Mouse (Mus musculus): Measurements from ENCODE around the gene Pfkfb4. TPM values are rescaled to one million over a fixed set of nuclear protein-coding genes. Genes with fewer than 3 reads are reported as not detected.
A peak's percentile ranks its signal among the peaks of the same experiment; 100 is the strongest.

Pfkfb4 gene
- total RNA-seq, 2 experiments from 2014 or later, result 1.9 to 3.2 TPM

DNA sequence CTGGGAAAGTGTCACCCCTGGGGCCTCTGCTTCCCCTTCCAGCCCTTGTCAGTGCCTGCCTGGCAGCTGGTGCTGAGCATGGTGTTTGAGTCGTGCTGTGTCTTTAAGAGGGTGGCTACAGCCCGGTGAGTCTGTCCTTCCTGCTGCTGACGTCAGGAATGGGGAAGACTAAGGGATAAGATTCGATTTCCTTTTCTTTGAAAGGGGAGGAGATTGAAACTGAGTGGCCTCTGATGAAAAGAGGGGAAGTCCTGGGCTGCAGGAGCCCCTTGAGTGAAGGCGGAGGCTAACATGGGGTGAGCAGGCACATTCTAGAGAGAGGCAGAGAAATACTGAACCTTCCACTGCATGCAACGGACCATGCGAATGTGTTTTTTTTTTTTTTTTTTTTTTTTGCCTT, 63.1 kb downstream of the Pfkfb4 start:
- peak; percentile 64 to 69 for DNase-seq
- intact Hi-C loops (cut with DNase I), result no loop called here

DNA sequence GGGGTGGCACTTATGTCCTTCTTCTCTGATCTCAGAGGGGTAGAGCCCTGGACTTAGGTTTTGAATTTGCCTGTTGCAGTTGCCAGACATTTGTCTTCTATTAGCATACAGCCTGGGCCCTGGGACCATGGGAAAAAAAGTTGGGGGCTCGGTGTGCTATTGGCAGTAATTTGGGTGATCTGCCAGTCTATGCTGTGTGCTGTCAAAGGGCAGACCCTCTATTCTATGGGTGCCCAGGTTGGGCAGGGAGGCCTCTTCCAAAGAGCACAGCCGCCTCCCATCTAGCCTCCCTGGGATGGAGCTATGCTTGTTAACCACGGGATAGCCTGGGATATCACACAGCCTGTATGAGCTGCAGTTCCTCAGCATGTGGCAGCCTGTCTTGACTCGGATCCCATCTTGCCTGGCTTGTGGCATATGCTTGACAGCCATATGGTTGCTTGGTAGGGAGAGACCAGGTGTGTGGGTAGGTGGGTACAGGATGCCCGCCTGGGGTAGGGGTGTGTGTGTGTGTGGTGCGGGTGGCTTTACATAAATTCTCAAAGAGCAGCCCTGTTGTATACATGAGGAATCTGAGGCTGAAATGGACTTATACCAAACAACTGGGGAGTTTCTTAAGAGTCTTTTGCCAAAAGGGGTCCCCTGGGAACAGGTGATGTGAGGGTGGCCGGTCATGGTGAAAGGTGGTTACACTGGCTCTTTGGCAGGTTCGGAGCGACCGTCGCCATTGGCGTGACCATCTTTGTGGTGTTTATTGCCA, 63.9 kb downstream of the Pfkfb4 start:
- no peak for DNase-seq
- intact Hi-C loops (cut with DNase I), result no loop called here

DNA sequence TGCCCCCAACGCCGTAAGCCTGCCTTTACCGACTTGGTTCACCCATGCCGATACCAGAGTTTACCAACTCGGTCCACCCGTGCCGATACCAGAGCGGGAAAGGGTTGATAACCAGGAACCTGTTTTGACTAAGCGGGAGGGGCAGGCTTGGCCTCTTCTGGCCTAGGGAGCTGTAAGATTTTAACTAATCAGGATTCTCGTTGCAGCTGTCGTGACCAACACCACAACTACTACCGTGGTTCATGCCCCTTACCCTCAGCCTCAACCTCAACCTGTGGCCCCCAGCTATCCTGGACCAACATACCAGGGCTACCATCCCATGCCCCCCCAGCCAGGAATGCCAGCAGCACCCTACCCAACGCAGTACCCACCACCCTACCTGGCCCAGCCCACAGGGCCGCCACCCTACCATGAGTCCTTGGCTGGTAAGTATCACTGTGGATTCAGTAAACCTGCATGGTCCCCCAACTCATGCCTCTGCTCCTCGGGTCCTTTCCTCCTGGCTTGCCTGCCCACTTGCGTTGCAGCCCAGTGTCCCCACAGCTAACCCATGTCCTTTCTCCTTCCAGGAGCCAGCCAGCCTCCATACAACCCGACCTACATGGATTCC, 64.6 kb downstream of the Pfkfb4 start:
- DNase-seq, result peak in 1 of 2 experiments; percentile 1
- intact Hi-C loops (cut with DNase I), result no loop called here

DNA sequence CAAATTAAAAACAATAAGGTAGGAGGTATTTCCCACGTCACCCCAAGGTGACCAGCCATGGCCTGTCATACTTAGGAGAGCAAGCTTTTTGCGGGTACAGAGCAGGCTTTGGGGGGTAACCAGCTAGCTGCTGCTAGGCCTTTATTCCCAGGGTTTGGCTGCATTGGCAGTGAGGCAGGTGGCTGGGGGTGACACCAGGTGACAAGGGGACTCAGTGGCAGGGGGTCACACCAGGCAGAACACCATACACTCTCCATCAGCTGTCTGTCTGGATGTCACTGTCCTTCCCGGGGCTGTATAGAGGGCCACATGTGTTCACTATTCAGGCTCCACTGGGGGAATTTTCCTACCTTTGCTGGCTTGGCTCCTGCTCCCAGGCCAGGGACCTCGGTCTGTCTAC, 65.3 kb downstream of the Pfkfb4 start:
- intact Hi-C loops (cut with DNase I), result no loop called here
- DNase-seq, result peak in 1 of 2 experiments; percentile 2

DNA sequence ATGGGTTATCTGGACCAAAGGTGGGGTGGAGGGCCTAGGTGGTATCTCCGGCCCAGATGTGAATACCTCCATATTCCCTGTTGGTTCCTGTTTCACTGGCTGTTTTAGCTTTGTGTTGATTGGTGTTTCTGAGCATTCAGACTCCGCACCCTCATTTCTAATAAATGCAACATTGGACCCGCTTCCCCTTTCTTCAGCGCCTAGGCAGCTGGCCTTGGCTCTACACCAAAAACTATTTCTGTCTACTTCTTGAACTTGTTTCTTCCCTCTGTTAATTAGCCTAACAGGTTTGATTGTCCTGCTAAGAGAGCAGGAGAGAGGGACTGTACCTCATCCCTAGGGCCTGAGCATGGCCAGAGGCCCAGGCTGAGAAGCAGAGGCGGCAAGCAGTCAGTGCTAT, 66.0 kb downstream of the Pfkfb4 start:
- DNase-seq, result peak in 1 of 2 experiments; percentile 3
- intact Hi-C loops (cut with DNase I), result no loop called here

DNA sequence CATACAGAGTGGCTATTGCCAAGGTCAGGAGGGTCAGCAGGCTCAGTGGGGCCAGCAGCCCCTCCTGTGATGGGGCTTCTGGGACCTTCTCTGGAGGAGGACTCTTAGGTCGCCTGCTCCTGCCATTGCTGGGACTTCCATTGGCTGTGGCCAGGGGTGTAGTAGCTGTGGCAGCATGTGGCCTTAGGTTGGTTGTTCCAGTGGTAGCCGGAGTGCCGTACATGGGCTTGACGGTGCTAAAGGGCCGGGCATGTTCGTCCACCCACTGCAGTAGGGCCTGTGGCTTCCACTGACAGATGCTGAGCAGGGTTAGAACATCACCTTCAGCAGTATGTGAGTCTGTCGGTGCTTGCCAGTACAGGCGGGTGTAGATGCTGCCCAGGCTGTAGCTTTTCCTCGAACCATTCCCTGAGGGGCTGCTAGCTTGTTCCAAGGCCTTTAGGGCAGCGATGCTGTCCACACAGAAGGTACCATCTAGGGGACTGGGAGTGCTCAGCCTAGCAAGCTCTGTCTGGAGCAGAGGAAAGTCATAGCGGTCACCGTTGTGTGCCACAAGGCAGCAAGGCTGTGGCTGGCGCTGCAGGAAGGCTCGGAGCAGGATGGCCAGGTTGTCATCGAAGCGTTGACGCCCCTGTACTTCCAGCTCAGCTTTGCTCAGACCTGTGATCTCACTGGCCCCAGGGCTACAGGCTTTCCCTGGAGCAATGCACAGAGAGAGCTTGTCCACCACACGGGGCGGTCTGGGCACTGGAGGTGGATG, 66.6 kb downstream of the Pfkfb4 start:
- intact Hi-C loops (cut with DNase I), result no loop called here

DNA sequence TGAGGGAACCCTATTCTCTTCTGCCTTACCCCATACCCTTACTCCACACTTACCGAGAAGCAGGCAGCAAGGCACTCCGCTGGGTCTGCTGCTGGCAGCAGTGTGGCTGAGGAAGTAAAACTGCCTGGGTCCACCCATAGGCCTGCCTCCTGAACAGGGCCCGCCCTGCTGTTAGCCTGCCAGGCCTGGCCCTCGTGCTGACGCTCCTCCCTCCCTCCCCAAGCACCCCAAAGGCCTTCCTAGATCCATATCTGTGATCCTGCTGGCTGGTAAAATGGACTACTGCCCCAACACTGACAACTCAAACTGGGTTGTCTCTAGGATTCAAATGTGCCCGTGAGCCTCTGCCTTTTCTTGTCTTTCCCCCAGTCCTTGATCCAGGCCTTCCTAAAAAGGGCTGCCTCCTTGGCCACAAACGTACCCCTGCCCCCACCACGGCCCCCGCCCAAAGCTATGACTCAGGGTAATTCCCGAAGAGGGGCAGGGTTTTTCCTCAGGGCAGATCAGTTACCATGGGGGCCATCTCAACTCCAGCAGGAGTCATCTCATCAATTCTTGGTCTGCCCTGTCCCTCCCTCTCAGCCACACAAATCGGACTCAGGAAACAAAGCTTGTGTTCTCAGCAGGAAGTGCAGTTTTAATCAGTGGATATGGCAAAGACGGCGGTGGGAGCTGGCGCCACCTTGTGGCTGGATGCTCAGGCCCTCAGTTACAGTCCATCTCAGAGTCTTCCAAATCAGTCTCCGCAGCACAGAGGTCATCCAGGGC, 67.7 kb downstream of the Pfkfb4 start, which contains the start of gene Trex1:
Gene Trex1, minus strand, starts transcription at position 599 of the 768 bp plus-strand sequence.
- peak; percentile 90 to 93 for DNase-seq
- intact Hi-C loops (cut with DNase I), result loop anchor here (1.0 kb wide), 1 partner anchor 59 kb away; no protein-coding TSS in a partner anchor

More for the DNA sequence above, 66.6 kb downstream of the Pfkfb4 start:
- DNase-seq, result peak in 1 of 2 experiments; percentile 8

DNA sequence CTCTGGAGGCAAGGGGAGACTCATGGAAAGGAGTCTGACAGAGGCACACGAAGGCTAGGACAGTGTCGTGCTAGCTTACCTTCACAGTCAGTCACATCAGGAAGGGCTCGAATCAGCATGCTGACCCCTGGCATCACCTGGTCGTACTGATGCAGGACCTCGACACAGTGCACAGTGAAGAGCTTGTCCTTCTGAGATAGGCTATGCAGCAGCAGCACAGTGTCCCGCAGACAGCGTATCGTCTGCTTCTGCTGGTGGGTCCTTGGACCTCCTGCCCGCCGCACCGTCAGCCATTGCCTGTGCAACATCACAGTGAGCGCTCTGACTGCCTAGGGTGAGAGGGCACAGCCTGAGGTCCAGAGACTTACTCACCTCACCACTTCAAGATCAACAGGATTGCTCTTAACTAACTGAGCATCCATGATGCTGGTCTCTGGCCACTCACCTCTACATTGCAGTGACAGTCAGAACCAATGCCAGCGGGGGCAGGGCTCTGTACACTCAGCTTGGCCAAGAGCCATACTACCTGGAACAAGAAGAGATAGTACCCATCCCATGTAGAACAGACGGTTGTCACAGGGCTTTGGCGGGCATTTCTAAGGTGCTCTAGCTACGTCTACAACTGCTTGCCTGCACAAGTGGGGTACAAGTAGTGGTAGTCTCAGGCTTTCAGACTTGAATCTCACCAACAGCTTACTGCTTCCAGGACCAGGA, 68.8 kb downstream of the Pfkfb4 start:
- intact Hi-C loops (cut with DNase I), result loop anchor here (1.0 kb wide), 1 partner anchor 57 kb away; no protein-coding TSS in a partner anchor
- peak in 1 of 2 experiments; percentile 6 for DNase-seq

DNA sequence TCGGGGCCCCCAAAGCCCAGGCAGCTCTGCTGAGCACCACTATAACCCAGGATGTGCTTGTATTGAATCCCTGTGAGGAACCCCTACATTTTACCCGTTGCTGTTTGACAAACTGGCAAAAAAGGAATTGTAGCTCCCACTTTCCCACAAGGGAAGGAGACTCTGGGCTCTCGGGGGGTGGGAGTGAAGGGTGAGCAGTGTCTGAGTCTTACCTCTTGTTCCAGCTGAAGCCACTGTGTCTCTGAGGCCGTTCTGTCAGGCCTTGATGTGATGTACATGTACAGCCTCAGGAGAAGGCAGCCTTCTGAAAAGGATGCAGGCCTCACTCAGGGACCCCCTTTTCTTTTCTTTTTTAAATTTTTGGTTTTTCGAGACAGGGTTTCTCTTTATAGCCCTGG, 69.3 kb downstream of the Pfkfb4 start:
- peak in 1 of 2 experiments; percentile 1 for DNase-seq
- intact Hi-C loops (cut with DNase I), result loop anchor here (1.0 kb wide), 1 partner anchor 58 kb away; no protein-coding TSS in a partner anchor

DNA sequence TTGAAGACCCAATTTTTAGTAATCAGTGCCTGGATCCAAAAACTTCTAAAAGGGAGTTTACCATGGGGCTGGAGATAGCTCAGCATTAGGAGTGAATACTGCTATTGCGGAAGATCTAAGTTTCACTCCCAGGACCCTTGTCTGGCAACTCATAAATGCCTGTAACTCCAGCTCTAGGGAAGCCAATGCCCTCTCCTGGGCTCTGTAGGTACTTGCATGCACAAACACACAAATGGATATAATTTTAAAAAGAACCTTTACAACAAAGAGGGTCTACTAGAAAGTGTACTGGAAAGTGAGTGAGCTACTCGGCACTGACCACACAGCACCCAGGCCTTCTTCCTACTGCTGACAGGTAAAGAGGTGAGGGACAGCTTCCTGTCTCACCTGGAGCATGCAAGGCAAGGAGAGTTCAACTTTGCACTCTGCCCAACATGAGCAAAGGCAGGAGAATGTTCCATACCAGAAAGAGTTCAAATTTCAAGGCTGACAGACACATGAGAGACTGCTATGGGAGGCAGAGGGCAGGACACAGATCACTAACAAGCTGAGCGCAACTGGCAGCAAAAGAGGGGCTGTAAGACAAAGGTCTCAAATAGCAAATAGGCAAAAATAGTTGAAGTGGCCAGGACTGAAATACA, 76.6 kb downstream of the Pfkfb4 start:
- intact Hi-C loops (cut with DNase I), result no loop called here
- no peak for DNase-seq

DNA sequence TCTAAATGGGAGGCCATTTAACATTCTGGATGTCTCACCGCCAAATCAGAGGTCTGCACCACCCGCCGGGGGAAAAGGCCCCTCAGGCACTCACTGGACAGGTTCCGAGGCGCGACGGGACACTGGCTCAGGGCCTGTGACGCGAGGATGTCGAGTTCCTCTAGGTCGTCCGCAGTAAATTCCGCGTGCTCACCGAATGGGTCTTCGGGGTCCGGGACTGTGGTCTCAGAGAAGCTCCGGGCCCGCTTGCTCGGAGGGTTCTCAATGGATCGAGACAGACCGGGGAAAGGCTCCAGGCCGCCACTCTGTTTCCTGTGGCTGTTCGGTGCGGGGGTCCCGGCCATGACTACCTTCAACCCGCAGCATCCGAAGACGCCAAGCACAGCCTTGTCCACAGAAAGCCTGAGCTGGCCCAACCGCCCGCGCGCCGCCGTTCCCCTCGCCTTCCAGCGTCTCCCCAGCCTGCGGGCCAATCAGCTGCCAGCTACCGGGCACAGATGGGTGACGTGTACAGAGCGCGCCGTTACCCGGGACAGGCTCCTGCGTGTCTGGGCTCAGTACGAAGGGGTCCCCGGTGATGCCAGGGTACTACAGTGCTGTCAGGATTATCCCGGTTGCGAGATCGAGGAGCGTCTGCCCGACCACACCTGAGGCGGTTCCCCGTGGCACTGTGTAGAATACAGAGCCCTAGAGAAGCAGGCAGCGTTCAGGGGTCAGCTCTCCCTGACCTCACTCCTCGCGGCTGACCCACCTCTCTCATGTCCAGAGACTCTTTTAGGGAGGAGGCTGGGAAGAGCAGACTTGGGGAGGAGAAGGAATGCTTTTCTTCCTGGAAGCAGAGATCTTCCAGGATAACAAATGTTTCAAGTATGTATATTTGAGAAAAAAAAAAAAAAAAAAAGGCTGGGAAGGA, 82.3 kb downstream of the Pfkfb4 start, which contains the start of gene Atrip:
Gene Atrip, minus strand, starts transcription at position 464 of the 913 bp plus-strand sequence.
- intact Hi-C loops (cut with DNase I), result no loop called here

DNA sequence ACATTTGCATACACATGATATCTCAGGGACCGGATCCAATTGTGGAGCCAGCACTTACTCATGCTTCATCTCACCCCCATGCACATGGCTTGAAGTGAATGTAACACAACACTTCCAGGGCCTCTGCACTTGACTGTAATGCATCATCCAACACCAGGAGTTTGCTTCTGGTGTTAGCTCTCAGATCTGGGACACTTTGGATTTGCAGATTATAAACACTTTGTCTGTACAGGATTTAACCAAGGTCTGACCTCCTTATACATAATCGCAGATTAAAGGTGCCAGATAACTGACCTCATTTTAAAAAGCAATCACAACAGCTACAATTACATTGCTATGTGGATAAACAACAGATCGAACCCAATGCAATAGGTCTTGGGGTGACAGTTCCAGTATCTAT, 88.9 kb downstream of the Pfkfb4 start:
- no peak for DNase-seq
- intact Hi-C loops (cut with DNase I), result no loop called here

More for the DNA sequence above, 82.3 kb downstream of the Pfkfb4 start, which contains the start of gene Atrip:
- peak; percentile 89 to 93 for DNase-seq

DNA sequence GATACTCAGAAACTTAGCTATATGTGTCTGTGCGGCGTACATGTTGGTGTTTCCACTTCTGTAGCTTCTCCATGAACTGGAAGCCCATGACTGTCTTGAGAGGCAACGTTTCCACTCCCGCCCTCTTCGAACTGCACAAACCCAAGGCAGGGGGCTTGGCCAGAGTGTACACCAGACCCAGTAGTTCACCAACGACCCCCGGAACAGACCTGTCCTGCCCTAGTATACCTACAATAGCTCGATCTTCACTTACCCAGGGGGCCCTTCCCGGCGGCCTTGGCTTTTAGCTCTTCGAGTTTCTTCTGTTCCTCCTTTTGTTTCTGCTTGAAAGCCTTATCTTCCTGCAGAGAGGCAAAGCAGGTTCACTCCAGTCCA, 90.2 kb downstream of the Pfkfb4 start:
- intact Hi-C loops (cut with DNase I), result no loop called here

More for the DNA sequence above, 90.2 kb downstream of the Pfkfb4 start:
- no peak for DNase-seq

Small RNAs within 50 kb of the gene (microRNA-seq; reads per million reads assigned to microRNA genes)
- gene Mir711, result 0 reads per million in 2 experiments

Other genes starting within 250 kb of the Pfkfb4 start
- gene Ip6k2, start 208.0 kb upstream of the Pfkfb4 start, total RNA-seq (2021), result 10 to 100 TPM; 30.7 to 31.8 TPM
- gene Nckipsd, start 183.4 kb upstream of the Pfkfb4 start, total RNA-seq (2021), result 10 to 100 TPM in 1 of 2 experiments, 1 to 10 TPM in 1; 9.9 to 11.4 TPM
- under 1 TPM; 0.12 TPM for gene Celsr3, start 165.5 kb upstream of the Pfkfb4 start, total RNA-seq (2021)
- 10 to 100 TPM; 27.0 TPM for gene Slc26a6, start 138.5 kb upstream of the Pfkfb4 start, total RNA-seq (2021)
- under 1 TPM in 1 of 2 experiments, not detected in 1; 0.41 TPM for gene Tmem89, start 77.2 kb upstream of the Pfkfb4 start, total RNA-seq (2021)
- 1,000 to 10,000 TPM; 2,254 to 2,272 TPM for gene Uqcrc1, start 55.1 kb upstream of the Pfkfb4 start, total RNA-seq (2021)
- gene Col7a1, start 38.2 kb upstream of the Pfkfb4 start, total RNA-seq (2021), result 1 to 10 TPM in 1 of 2 experiments, under 1 TPM in 1; 0.33 to 1.1 TPM
- under 1 TPM in 1 of 2 experiments, not detected in 1; 0.20 TPM for gene Ucn2, start 5.8 kb upstream of the Pfkfb4 start, total RNA-seq (2021)
- 10 to 100 TPM; 49.5 to 50.0 TPM for gene Shisa5, start 46.8 kb downstream of the Pfkfb4 start, total RNA-seq (2021)
- gene Trex1, start 68.0 kb downstream of the Pfkfb4 start, total RNA-seq (2021), result 10 to 100 TPM; 10.4 to 10.6 TPM
- gene Atrip, start 82.3 kb downstream of the Pfkfb4 start, total RNA-seq (2021), result 10 to 100 TPM in 1 of 2 experiments, 1 to 10 TPM in 1; 8.4 to 10.3 TPM
- 10 to 100 TPM; 10.4 to 11.1 TPM for gene Ccdc51, start 90.7 kb downstream of the Pfkfb4 start, total RNA-seq (2021)
- 100 to 1,000 TPM; 220 to 279 TPM for gene Tma7, start 90.8 kb downstream of the Pfkfb4 start, total RNA-seq (2021)
- gene Plxnb1, start 103.6 kb downstream of the Pfkfb4 start, total RNA-seq (2021), result 10 to 100 TPM; 16.3 to 20.0 TPM
- not detected for gene Fbxw21, start 170.3 kb downstream of the Pfkfb4 start, total RNA-seq (2021)
- not detected for gene Fbxw13, start 204.2 kb downstream of the Pfkfb4 start, total RNA-seq (2021)
- gene Fbxw20, start 243.0 kb downstream of the Pfkfb4 start, total RNA-seq (2021), result not detected

Data from heart, postnatal 14 days (tissue).